Mouse (Mus musculus): ENCODE data around the gene Ubfd1.

- TF ChIP-seq POLR2A (IDR thresholded peaks at IDR 0.05; ENCODE audit: low read depth, low read length) (no peak), CTCF (IDR thresholded peaks at IDR 0.05; ENCODE audit: extremely low read depth, insufficient read depth, insufficient read length, insufficient replicate concordance) (no peak)
Observed at GRCm38 (mm10) chr7:122020273-122020666, 46.7 kb upstream of the Ubfd1 start.

Measured in spleen, adult 2 months (tissue).